Mouse (Mus musculus) midbrain, embryonic 12.5 days (tissue): ENCODE results near the gene Evi5. TPM values are rescaled to one million over a fixed set of nuclear protein-coding genes. Genes with fewer than 3 reads are reported as not detected.

Experiments
- ATAC-seq: fragments of 200-750 bp; cut with Nextera tagmentation; 2 replicates; pipeline ENCODE4 v1.8.0; 2017; ENCODE audit warnings: low read depth, moderate TSS enrichment, moderate library complexity; ENCODE audit not compliant: low FRiP score
- H3K27ac ChIP-seq: fragments of 300-500 bp; sonication (generic); replicated peaks from 2 replicates; pipeline ENCODE4 v1.5.1; 2016; ENCODE audit warnings: mild to moderate bottlenecking
- H3K27me3 ChIP-seq: fragments of 300-500 bp; sonication (generic); 2 replicates; pipeline ENCODE4 v1.6.1; 2016; ENCODE audit warnings: mild to moderate bottlenecking
- H3K36me3 ChIP-seq: fragments of 300-500 bp; sonication (generic); 2 replicates; pipeline ENCODE4 v1.6.1; 2016
- H3K4me1 ChIP-seq: fragments of 300-500 bp; sonication (generic); 2 replicates; pipeline ENCODE4 v1.6.1; 2016
- H3K4me2 ChIP-seq: fragments of 300-500 bp; sonication (generic); replicated peaks from 2 replicates; pipeline ENCODE4 v1.6.1; 2016; ENCODE audit warnings: mild to moderate bottlenecking, moderate library complexity
- H3K4me3 ChIP-seq: fragments of 300-500 bp; sonication (generic); 2 replicates; pipeline ENCODE4 v1.5.1; 2016; ENCODE audit warnings: mild to moderate bottlenecking
- H3K9ac ChIP-seq: fragments of 300-500 bp; sonication (generic); replicated peaks from 2 replicates; pipeline ENCODE4 v1.6.1; 2016; ENCODE audit warnings: mild to moderate bottlenecking, moderate library complexity
- H3K9me3 ChIP-seq: fragments of 300-500 bp; sonication (generic); 2 replicates; pipeline ENCODE4 v1.6.1; 2016; ENCODE audit warnings: mild to moderate bottlenecking
- WGBS: fragments of 180-500 bp; shearing (Covaris S2); methylation state at CpG from one replicate; pipeline ENCODE4 v1.1.7; 2016; 5-methylcytosine and 5-hydroxymethylcytosine counted together
- polyA plus RNA-seq: library from polyadenylated mRNA; unstranded; fragments of >200 nt; fragmentation: Nextera tagmentation; extraction: Ambion mirVana; gene quantifications from 2 replicates; pipeline ENCODE4 v1.2.1, GENCODE M21; 2016

Gene Evi5
- polyA plus RNA-seq, 1 experiment from 2014 or later = 51.5 TPM

DNA sequence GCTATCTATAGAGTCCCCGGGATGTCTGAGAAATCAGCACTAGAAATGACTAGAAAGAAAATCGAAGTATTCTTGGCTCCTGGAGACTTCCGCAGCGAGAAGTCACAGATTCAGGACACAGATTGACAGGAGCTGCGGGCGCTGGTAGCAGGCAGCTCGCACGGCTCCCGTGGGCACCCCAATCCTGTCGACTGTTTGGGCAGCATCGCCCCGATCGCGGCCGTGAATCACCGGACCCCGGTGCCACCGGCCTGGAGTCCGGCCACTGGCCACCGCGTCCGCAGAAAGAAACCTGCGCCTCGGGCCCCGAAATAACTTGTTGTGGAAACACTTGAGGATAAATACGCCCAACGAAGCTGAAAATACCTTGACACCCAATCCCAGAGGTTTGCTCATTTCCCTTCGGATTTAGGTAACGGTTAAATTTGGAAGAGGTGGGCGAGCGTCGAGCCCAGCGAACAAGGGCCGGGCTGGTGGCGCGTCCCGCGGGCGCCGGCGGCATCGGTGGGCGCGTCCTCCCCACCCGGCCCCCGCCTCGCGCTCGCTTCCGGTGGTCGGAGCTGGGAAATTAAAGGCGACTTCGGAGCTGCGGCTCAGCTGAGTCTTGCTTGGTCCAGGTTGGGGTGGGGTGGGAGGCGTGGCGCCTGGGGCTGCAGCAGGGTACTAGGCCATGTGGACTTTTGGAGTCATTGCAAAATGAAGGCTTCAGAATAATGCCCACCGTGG lies 148.5 kb downstream of the Evi5 start:
- no peaks in the 10 kb centered on the region for H3K36me3 ChIP-seq
- H3K9ac ChIP-seq = no peak overlapping the region
- H3K27ac ChIP-seq = no peak overlapping the region
- H3K9me3 ChIP-seq = no peaks in the 10 kb centered on the region
- H3K27me3 ChIP-seq = peaks cover 86% of the 10 kb centered on the region
- WGBS = under 1% methylated on average over 57 of the region's 57 CpGs
- peaks cover 41% of the 10 kb centered on the region for H3K4me1 ChIP-seq
- H3K4me2 ChIP-seq = peak overlapping the region; percentile 51
- peak overlapping the region; percentile 31 for H3K4me3 ChIP-seq
- no peak for ATAC-seq

DNA sequence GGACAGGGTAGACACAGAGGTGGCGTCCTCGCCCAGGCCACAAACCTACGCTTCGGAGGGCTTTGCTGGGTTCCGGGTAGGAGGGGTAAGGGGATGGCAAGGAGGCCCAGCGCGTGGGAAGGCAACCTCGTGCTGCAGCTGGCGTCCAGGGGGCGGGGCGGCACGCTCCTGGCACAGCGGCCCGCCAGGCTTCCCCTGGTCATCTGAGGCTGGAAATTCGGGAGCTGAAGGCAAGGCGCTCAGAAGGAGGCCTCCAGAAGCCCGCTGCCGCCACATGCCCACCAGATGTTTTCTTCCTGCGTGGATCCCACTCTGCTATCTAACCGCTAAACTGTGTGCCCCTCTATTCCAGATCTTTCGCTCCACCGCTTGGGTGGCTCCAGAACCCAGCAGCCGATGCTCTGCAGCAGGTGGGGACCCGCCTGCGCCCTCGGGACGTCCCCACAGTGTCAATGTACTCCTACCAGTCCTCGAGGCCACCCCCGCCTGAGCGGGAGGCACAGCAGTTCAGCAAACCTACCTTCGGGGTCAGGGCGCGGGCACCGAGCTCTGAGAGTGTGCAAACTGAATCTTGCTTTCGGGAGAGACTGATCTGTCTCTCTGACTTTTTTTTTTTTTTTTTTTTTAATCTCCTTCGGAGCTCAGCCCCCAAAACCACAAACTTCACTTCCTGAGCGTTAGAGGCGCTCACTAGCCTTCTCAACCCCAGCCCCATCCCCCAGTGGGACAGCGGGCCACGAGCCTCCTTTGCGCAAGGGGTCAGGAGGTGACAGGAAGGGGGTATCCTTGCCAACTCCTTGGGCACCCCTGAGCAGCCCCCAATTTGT lies 149.3 kb downstream of the Evi5 start, which contains the start of gene Gfi1:
Gene Gfi1 (minus strand): TSS at position 602 of the 827 bp plus-strand sequence.
- ATAC-seq = no peak
- peaks cover 90% of the 10 kb centered on the region for H3K27me3 ChIP-seq
- H3K4me3 ChIP-seq = peak within 1 kb of the TSS; percentile 31
- H3K27ac ChIP-seq = no peak within 1 kb of the TSS
- H3K9ac ChIP-seq = no peak within 1 kb of the TSS
- H3K4me2 ChIP-seq = peak within 1 kb of the TSS; percentile 51
- WGBS = under 1% methylated on average over 41 of the region's 41 CpGs
- peaks cover 45% of the 10 kb centered on the region for H3K4me1 ChIP-seq
- no peaks in the 10 kb centered on the region for H3K36me3 ChIP-seq
- H3K9me3 ChIP-seq = no peaks in the 10 kb centered on the region

GRCm38 (mm10) chr5:107724661-107725434 lies 150.1 kb downstream of the Evi5 start:
- H3K9me3 ChIP-seq = no peaks in the 10 kb centered on the region
- peaks cover 91% of the 10 kb centered on the region for H3K27me3 ChIP-seq
- peak overlapping the region; percentile 31 for H3K4me2 ChIP-seq
- peaks cover 45% of the 10 kb centered on the region for H3K4me1 ChIP-seq
- no peaks in the 10 kb centered on the region for H3K36me3 ChIP-seq
- WGBS = under 1% methylated on average over 52 of the region's 52 CpGs
- H3K4me3 ChIP-seq = peak overlapping the region; percentile 21
- ATAC-seq = no peak
- H3K9ac ChIP-seq = no peak overlapping the region
- no peak overlapping the region for H3K27ac ChIP-seq

DNA sequence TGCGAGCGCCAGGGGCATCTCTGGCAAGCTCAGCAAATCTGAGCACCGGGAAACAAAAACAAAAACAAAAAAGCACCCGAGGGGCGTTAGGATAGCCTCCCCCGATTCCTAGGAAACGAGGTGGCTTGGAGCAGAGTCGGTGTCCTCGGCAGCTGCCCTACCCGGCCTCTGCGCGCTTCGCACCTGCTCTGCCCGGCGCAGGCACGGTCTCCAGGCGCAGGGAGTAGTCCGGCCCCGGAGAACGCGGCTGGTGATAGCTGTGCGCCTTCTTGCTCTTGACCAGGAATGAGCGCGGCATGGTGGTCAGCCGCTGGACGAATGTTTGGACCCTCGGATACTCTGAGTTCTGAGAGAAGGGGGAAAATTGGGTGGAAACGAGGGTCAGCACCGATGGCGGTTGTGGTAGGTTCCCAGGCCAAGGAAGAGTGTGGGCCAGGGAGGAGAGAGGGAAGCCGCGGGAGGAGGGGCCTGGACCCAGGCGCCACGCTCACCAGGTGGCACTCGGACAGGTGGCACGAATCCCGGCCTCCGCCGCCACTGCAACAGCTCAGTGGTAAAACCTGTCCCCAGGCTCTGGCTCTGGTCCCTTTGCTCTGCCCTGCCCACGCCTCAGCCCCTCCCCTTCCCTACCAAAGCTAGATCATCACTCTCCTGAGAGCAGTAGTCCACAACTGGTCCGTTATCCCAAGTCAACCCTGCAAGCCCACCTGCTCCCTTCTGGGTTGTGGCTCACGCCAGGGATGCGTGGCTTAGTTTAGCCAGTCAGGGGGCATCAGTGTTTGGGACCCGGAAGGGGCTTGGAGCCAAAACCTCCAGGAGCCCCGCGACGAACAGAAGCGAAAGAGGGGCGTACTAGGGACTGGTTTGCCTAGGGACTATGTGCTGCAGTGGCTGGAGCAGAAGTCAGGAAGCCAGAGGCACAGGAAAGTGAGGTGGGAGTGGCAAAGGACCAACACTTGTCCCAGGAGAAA lies 151.1 kb downstream of the Evi5 start:
- Histone ChIP-seq H3K4me1 (peaks cover 45% of the 10 kb centered on the region), H3K9me3 (no peaks in the 10 kb centered on the region), H3K27ac (no peak overlapping the region), H3K4me2 (peak overlapping the region; percentile 32), H3K4me3 (peak overlapping the region; percentile 13; the same call in 1 of the 2 replicates), H3K27me3 (peaks cover 99% of the 10 kb centered on the region), H3K9ac (no peak overlapping the region), H3K36me3 (no peaks in the 10 kb centered on the region)
- ATAC-seq = no peak
- 1% methylated on average over 49 of the region's 49 CpGs for WGBS

GRCm38 (mm10) chr5:107722661-107723532 lies 152.0 kb downstream of the Evi5 start:
- Histone ChIP-seq H3K9ac (no peak overlapping the region), H3K4me3 (peak overlapping the region; percentile 13), H3K9me3 (no peaks in the 10 kb centered on the region), H3K4me2 (peak overlapping the region; percentile 32), H3K36me3 (no peaks in the 10 kb centered on the region), H3K27me3 (peaks cover 96% of the 10 kb centered on the region), H3K27ac (no peak overlapping the region), H3K4me1 (peaks cover 45% of the 10 kb centered on the region)
- WGBS = 1% methylated on average over 34 of the region's 34 CpGs
- no peak for ATAC-seq

- Histone ChIP-seq H3K9ac (no peak overlapping the region), H3K4me3 (peak overlapping the region; percentile 32), H3K36me3 (no peaks in the 10 kb centered on the region), H3K9me3 (no peaks in the 10 kb centered on the region), H3K27me3 (peaks cover 97% of the 10 kb centered on the region), H3K4me2 (peak overlapping the region; percentile 51), H3K4me1 (peaks cover 43% of the 10 kb centered on the region), H3K27ac (no peak overlapping the region)
- under 1% methylated on average over 33 of the region's 33 CpGs for WGBS
- ATAC-seq = peak; percentile 59; the same call in 1 of the 2 replicates
These were observed 153.3 kb downstream of the Evi5 start for GRCm38 (mm10) chr5:107721638-107722011.

- 1% methylated on average over 58 of the region's 58 CpGs for WGBS
- H3K27ac ChIP-seq = no peak overlapping the region
- peaks cover 97% of the 10 kb centered on the region for H3K27me3 ChIP-seq
- peak overlapping the region; percentile 32 for H3K4me3 ChIP-seq
- H3K4me1 ChIP-seq = peaks cover 38% of the 10 kb centered on the region
- no peaks in the 10 kb centered on the region for H3K36me3 ChIP-seq
- H3K9me3 ChIP-seq = no peaks in the 10 kb centered on the region
- H3K4me2 ChIP-seq = peak overlapping the region; percentile 51
- no peak overlapping the region for H3K9ac ChIP-seq
- peak; percentile 32; the same call in 1 of the 2 replicates for ATAC-seq
These were observed 153.8 kb downstream of the Evi5 start for GRCm38 (mm10) chr5:107720991-107721637.

DNA sequence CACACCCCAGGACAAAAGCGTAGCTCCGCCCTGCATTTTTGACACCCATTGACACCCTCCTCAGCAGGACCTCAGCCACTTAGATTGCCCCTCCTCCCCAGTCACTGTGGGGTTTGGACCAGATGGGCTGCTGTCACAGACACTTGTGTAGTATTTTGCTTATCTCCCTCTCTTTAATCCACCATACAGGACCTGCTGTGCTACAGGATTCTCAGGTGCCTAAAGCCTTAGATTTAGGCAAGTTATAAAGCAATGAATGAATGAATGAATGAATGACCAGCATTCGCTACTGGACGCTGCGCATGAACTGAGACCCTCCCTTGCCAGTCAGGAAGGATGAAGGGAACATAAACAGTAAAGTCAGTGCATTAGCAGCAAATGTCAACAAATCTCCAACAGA lies 154.4 kb downstream of the Evi5 start:
- Histone ChIP-seq H3K27ac (no peak overlapping the region), H3K4me1 (peaks cover 32% of the 10 kb centered on the region), H3K36me3 (no peaks in the 10 kb centered on the region), H3K27me3 (peaks cover 91% of the 10 kb centered on the region), H3K9ac (no peak overlapping the region), H3K4me3 (no peak overlapping the region), H3K9me3 (no peaks in the 10 kb centered on the region), H3K4me2 (no peak overlapping the region)
- no peak for ATAC-seq
- WGBS = 3% methylated on average over 5 of the region's 5 CpGs

- no peaks in the 10 kb centered on the region for H3K9me3 ChIP-seq
- H3K9ac ChIP-seq = no peak overlapping the region
- H3K27me3 ChIP-seq = peaks cover 87% of the 10 kb centered on the region
- no peak overlapping the region for H3K4me2 ChIP-seq
- H3K27ac ChIP-seq = no peak overlapping the region
- WGBS = 21% methylated on average over 1 of the region's 1 CpGs
- peaks cover 25% of the 10 kb centered on the region for H3K4me1 ChIP-seq
- H3K36me3 ChIP-seq = no peaks in the 10 kb centered on the region
- ATAC-seq = no peak
- no peak overlapping the region for H3K4me3 ChIP-seq
These were observed 155.1 kb downstream of the Evi5 start for GRCm38 (mm10) chr5:107719786-107720185.

DNA sequence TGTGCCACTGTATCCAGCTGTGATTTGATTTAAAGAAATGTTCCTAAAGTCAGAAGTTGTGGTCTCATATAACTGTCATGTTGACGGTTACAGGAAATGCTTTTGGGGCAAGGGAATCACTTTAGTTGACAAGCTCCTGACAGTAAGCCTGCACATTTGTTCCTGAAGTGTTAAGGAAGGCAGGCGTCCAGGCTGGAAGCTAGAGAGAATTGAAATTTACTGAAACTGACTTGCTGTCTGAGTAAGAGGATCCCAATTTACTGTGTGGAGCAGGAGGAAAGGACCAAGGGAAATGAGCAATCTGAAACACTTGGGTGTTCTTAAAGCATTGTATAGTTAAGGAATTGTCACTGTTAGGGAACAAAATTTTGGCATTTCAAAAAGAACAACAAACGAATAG lies 155.7 kb downstream of the Evi5 start:
- H3K4me2 ChIP-seq = no peak overlapping the region
- peaks cover 86% of the 10 kb centered on the region for H3K27me3 ChIP-seq
- ATAC-seq = no peak
- H3K4me3 ChIP-seq = no peak overlapping the region
- H3K36me3 ChIP-seq = no peaks in the 10 kb centered on the region
- WGBS = 23% methylated on average over 3 of the region's 3 CpGs
- H3K9me3 ChIP-seq = no peaks in the 10 kb centered on the region
- peaks cover 20% of the 10 kb centered on the region for H3K4me1 ChIP-seq
- H3K27ac ChIP-seq = no peak overlapping the region
- no peak overlapping the region for H3K9ac ChIP-seq
